Mouse (Mus musculus): ENCODE measurements around the gene Rmdn3. TPM values are rescaled to one million over a fixed set of nuclear protein-coding genes. Genes with fewer than 3 reads are reported as not detected.

Rmdn3 gene
- total and polyA plus RNA-seq, 3 experiments, result 41.8 to 59.1 (median 49.9) TPM

DNA sequence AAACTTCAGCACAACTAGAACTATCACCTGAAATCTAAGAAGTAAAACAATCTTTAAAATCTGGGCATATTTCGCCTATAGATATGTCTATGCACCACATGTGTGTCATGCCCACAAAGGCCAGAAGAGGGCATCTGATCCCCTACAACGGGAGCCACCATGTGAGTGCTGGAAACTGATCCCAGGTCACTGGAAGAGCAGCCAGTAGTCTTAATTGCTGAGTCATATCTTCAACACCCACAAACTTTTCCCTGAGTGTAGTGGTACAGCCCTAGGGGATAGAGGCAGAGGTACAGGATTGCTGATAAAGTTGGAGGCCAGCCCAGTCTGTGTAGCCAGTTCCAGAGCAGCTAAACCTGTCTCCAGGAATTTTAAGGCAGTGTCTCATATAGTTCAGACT lies 11.6 kb downstream of the Rmdn3 start:
- Histone ChIP-seq H3K4me1 (ENCODE audit: control insufficient read depth in 1 of 2, insufficient read depth in 2 of 2) (no peaks in the 10 kb centered on the region), H3K27me3 (replicated peaks) (no peaks in the 10 kb centered on the region), H3K9ac (ENCODE audit: insufficient read depth, low read depth) (no peak overlapping the region), H3K4me3 (replicated peaks in 1 of 3; ENCODE audit: low read depth in 2 of 3, low read length in 2 of 3, poor library complexity in 1 of 3) (no peak overlapping the region), H3K9me3 (replicated peaks; ENCODE audit: low read length) (peaks cover 9% of the 10 kb centered on the region), H3K79me2 (replicated peaks; ENCODE audit: control insufficient read depth, extremely low read depth, insufficient read depth, poor library complexity, severe bottlenecking) (no peaks in the 10 kb centered on the region), H3K36me3 (replicated peaks in 1 of 2; ENCODE audit: control insufficient read depth in 1 of 2, insufficient read depth in 1 of 2, low read length in 1 of 2) (peaks cover 82 to 95% of the 10 kb centered on the region in 2 experiments), H3K4me2 (ENCODE audit: insufficient read depth, low read depth, poor library complexity, severe bottlenecking) (no peak overlapping the region), H3K27ac (ENCODE audit: insufficient read depth, low read depth) (no peak overlapping the region)
- TF ChIP-seq CTCF (conservative IDR thresholded peaks at IDR 0.05 in 1 of 2, IDR thresholded peaks at IDR 0.05 in 1 of 2; ENCODE audit: low read depth in 2 of 2, low read length in 2 of 2) (peak; percentile 33 to 56; a peak in 3 of 4 replicates), RAD21 (IDR thresholded peaks at IDR 0.05; ENCODE audit: low read depth, low read length) (peak; percentile 35), KAT2A (IDR thresholded peaks at IDR 0.05; ENCODE audit: insufficient replicate concordance, low read length) (no peak), SMC3 (IDR thresholded peaks at IDR 0.05; ENCODE audit: low read depth, low read length) (peak; percentile 54)
- peak; percentile 21 for DNase-seq (ENCODE audit: extremely low read depth)
- dilution Hi-C loops (cut with MboI; ENCODE audit: extremely low pct_ligation_motif_present, extremely low pct_unique_long_range_greater_than_20kb, low sequenced_read_pairs) (no loop called here), in situ Hi-C loops (cut with MboI; ENCODE audit: low pct_ligation_motif_present, low pct_unique_long_range_greater_than_20kb, low sequenced_read_pairs) (loop anchor here (10.0 kb wide), 1 partner anchor 50 kb away; no protein-coding TSS in a partner anchor)

DNA sequence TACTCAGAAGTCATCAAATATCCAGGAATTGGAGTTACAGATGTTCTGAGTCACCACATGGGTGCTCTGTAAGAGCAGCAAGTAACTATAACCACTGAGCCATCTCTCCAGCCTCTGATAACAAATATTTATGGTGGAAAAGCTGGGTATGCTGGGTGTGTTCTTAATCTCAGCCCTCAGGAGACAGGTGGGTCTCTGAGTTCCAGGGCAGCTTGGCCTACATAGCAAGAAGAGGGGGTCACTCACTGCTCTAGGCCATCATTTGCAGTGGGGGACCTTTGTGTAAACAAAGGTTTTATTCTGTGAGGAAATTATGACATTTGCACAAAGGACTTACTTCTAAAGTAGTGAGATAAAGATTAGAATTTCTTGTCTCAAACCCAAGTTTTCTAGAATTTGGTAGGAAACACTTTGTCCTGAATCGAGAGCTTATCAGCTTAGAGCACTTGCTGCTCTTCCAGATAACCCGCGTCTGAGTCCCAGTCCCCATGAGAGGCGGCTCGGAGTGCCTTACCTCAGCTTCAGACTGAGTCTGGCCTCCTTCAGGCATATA lies 20.4 kb downstream of the Rmdn3 start:
- Histone ChIP-seq H3K9me3 (replicated peaks; ENCODE audit: low read length) (no peaks in the 10 kb centered on the region), H3K27ac (ENCODE audit: insufficient read depth, low read depth) (no peak overlapping the region), H3K4me1 (ENCODE audit: control insufficient read depth in 1 of 2, insufficient read depth in 2 of 2) (no peaks in the 10 kb centered on the region), H3K27me3 (replicated peaks) (no peaks in the 10 kb centered on the region), H3K4me2 (ENCODE audit: insufficient read depth, low read depth, poor library complexity, severe bottlenecking) (no peak overlapping the region), H3K79me2 (replicated peaks; ENCODE audit: control insufficient read depth, extremely low read depth, insufficient read depth, poor library complexity, severe bottlenecking) (no peaks in the 10 kb centered on the region), H3K4me3 (replicated peaks in 1 of 3; ENCODE audit: low read depth in 2 of 3, low read length in 2 of 3, poor library complexity in 1 of 3) (no peak overlapping the region), H3K36me3 (replicated peaks in 1 of 2; ENCODE audit: control insufficient read depth in 1 of 2, insufficient read depth in 1 of 2, low read length in 1 of 2) (peaks cover 63 to 93% of the 10 kb centered on the region in 2 experiments), H3K9ac (ENCODE audit: insufficient read depth, low read depth) (no peak overlapping the region)
- TF ChIP-seq SIN3A (IDR thresholded peaks at IDR 0.05; ENCODE audit: low read length) (no peak), PAX5 (IDR thresholded peaks at IDR 0.05; ENCODE audit: low read length) (no peak), USF2 (conservative IDR thresholded peaks at IDR 0.05; ENCODE audit: low read depth, low read length) (no peak), IRF4 (IDR thresholded peaks at IDR 0.05; ENCODE audit: low read depth, low read length) (no peak)
- dilution Hi-C loops (cut with MboI; ENCODE audit: extremely low pct_ligation_motif_present, extremely low pct_unique_long_range_greater_than_20kb, low sequenced_read_pairs), result no loop called here
- DNase-seq (ENCODE audit: extremely low read depth), result no peak
- in situ Hi-C loops (cut with MboI; ENCODE audit: low pct_ligation_motif_present, low pct_unique_long_range_greater_than_20kb, low sequenced_read_pairs), result no loop called here

DNA sequence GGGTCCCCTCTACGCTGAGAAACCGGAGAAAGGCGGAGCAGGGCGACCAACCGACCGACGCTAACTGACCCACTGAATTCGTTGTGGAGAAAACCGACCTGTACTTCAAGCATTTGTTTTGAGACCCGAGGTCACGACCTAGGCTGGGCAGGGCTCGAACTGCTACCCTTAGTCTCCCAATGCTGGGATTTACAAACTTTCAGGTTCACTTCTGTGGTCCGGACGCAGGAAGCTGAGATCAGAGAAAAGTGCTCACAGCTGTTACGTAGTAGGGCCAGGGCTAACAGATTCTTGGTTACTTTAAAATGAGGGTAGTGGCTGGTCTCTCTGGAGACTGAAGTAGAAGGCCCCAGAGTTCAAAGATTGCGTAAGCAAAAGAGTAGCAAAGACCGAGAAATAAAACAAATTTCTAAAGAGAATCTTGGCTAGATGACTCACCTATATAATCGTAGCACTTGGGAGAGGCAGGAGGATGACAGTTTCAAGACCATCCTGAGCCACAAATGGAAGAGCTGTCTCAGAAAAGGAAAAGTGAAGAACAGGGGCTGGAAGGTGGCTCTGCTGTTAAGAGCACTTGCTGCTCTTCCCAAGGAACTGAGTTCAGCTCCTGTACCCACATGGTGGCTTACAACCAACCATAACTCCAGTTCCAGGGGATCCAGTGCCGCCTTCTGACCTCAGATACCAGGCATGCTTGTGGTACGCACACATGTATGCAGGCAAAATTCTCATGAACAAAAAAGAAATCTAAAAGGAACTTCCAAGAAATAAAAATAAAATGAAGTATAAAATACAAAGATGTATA lies 43.5 kb downstream of the Rmdn3 start:
- peak; percentile 56 for DNase-seq (ENCODE audit: extremely low read depth)
- Histone ChIP-seq H3K9ac (ENCODE audit: insufficient read depth, low read depth) (peak overlapping the region; percentile 85), H3K27ac (ENCODE audit: insufficient read depth, low read depth) (peak overlapping the region; percentile 67), H3K27me3 (replicated peaks) (no peaks in the 10 kb centered on the region), H3K4me3 (replicated peaks in 1 of 3; ENCODE audit: low read depth in 2 of 3, low read length in 2 of 3, poor library complexity in 1 of 3) (peak overlapping the region; percentile 86 to 88 (median 87)), H3K36me3 (replicated peaks in 1 of 2; ENCODE audit: control insufficient read depth in 1 of 2, insufficient read depth in 1 of 2, low read length in 1 of 2) (peaks cover 18 to 43% of the 10 kb centered on the region in 2 experiments), H3K4me2 (ENCODE audit: insufficient read depth, low read depth, poor library complexity, severe bottlenecking) (peak overlapping the region; percentile 98), H3K9me3 (replicated peaks; ENCODE audit: low read length) (no peaks in the 10 kb centered on the region), H3K79me2 (replicated peaks; ENCODE audit: control insufficient read depth, extremely low read depth, insufficient read depth, poor library complexity, severe bottlenecking) (peaks cover 48% of the 10 kb centered on the region), H3K4me1 (ENCODE audit: control insufficient read depth in 1 of 2, insufficient read depth in 2 of 2) (peaks cover 0 to 26% of the 10 kb centered on the region in 2 experiments; a peak in 3 of 4 replicates)
- in situ Hi-C loops (cut with MboI; ENCODE audit: low pct_ligation_motif_present, low pct_unique_long_range_greater_than_20kb, low sequenced_read_pairs), result no loop called here
- dilution Hi-C loops (cut with MboI; ENCODE audit: extremely low pct_ligation_motif_present, extremely low pct_unique_long_range_greater_than_20kb, low sequenced_read_pairs), result no loop called here
- TF ChIP-seq UBTF (IDR thresholded peaks at IDR 0.05; ENCODE audit: low read depth, low read length) (0 out of 2 replicates have a peak, but pooled peaks have one; percentile 1), JUND (conservative IDR thresholded peaks at IDR 0.05; ENCODE audit: low read depth, low read length) (no peak), NRF1 (IDR thresholded peaks at IDR 0.05; ENCODE audit: low read depth, low read length) (no peak), USF1 (IDR thresholded peaks at IDR 0.05; ENCODE audit: low read depth, low read length) (no peak), SMC3 (IDR thresholded peaks at IDR 0.05; ENCODE audit: low read depth, low read length) (no peak), TCF12 (IDR thresholded peaks at IDR 0.05; ENCODE audit: low read depth, low read length) (no peak), MXI1 (IDR thresholded peaks at IDR 0.05; ENCODE audit: low read depth, low read length) (no peak), SIN3A (IDR thresholded peaks at IDR 0.05; ENCODE audit: low read length) (peak; percentile 16; the same call in 1 of the 2 replicates), ETS1 (conservative IDR thresholded peaks at IDR 0.05; ENCODE audit: low read depth, low read length) (0 out of 2 replicates have a peak, but pooled peaks have one; percentile 2), POLR2AphosphoS2 (IDR thresholded peaks at IDR 0.05; ENCODE audit: low read depth, low read length) (no peak), PAX5 (IDR thresholded peaks at IDR 0.05; ENCODE audit: low read length) (no peak), ZKSCAN1 (IDR thresholded peaks at IDR 0.05; ENCODE audit: borderline replicate concordance, low read depth, low read length) (no peak)
